Mouse (Mus musculus): ENCODE results near the gene Gramd2. TPM values are rescaled to one million over a fixed set of nuclear protein-coding genes. Genes with fewer than 3 reads are reported as not detected.

The Gramd2 gene
- polyA plus RNA-seq, 1 experiment, result 0.53 TPM

DNA sequence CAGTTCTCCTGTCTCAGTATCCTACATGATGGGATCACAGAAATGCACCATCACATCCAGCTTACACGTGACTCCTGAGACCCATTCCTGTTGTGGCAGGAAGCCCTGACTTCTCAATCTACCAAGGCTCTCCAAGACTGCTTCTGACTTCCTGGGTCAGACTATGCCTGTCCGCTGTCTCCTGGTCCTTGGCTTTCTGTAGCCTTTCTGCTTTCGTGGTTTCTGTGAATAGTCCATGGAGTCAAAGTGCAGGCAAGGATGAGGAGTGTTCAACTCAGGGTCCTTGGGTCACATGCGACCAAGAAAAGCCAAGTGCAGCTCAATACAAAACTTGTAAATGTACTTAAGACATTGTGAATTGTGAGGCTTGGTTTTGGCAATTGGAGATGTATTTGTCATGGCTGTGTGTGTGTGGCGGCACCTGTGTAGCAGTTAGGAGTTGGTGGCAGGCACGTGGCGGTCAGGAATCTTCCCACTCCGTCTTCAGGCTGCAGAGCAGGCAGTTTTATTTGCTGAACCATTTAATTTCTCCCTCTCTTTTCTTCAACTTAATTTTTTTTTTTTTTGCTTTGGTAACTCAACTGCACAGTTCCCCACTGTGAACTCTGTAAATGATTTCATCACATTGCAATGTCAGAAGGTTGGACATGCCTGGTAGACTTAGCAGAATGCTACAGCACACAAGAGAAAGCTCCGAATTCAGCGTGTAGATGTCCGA, 47.8 kb downstream of the Gramd2 start:
- TF ChIP-seq CTCF (IDR thresholded peaks at IDR 0.05; ENCODE audit: borderline replicate concordance, insufficient read depth, low read length) (no peak), POLR2A (IDR thresholded peaks at IDR 0.05; ENCODE audit: low read depth, low read length) (no peak)
- no peaks in the 10 kb centered on the region; the same call in 1 of the 2 replicates for H3K4me1 ChIP-seq (ENCODE audit: control insufficient read depth, insufficient read depth, low read length)
- no peak overlapping the region for H3K27ac ChIP-seq (ENCODE audit: insufficient read depth, low read length)
- H3K4me3 ChIP-seq (ENCODE audit: insufficient read depth, low read length), result no peak overlapping the region

- no peak overlapping the region for H3K27ac ChIP-seq (ENCODE audit: insufficient read depth, low read length)
- H3K4me3 ChIP-seq (ENCODE audit: insufficient read depth, low read length), result no peak overlapping the region
- H3K4me1 ChIP-seq (ENCODE audit: control insufficient read depth, insufficient read depth, low read length), result no peaks in the 10 kb centered on the region
- no peak for TF ChIP-seq CTCF (IDR thresholded peaks at IDR 0.05; ENCODE audit: borderline replicate concordance, insufficient read depth, low read length)
- TF ChIP-seq POLR2A (IDR thresholded peaks at IDR 0.05; ENCODE audit: low read depth, low read length), result no peak
These were observed 51.2 kb downstream of the Gramd2 start for GRCm38 (mm10) chr9:59731136-59731535.

DNA sequence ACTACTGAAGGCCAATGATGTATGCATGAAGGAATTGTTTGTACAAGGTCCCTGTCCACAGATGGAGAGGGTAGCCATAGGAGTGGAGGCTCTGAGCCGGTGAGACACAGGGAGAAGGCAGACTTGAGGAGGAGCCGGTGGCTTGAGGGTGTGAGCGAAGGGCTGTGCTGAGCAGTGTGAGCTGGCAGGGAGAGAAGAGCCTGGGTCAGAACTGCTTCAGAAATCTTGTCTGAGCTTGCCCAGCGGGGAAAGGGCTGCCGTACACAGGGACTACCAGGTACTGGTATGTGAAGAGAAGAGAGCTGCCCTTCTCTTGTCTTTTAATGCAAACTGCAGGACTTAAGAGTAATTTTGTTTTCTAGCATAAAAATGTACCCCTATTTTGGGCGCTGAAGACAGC, 53.1 kb downstream of the Gramd2 start:
- no peak overlapping the region; the same call in 1 of the 2 replicates for H3K27ac ChIP-seq (ENCODE audit: insufficient read depth, low read length)
- no peaks in the 10 kb centered on the region for H3K4me1 ChIP-seq (ENCODE audit: control insufficient read depth, insufficient read depth, low read length)
- TF ChIP-seq POLR2A (IDR thresholded peaks at IDR 0.05; ENCODE audit: low read depth, low read length) (no peak), CTCF (IDR thresholded peaks at IDR 0.05; ENCODE audit: borderline replicate concordance, insufficient read depth, low read length) (no peak)
- H3K4me3 ChIP-seq (ENCODE audit: insufficient read depth, low read length), result no peak overlapping the region

GRCm38 (mm10) chr9:59735394-59735793, 55.5 kb downstream of the Gramd2 start:
- Histone ChIP-seq H3K4me1 (ENCODE audit: control insufficient read depth, insufficient read depth, low read length) (no peaks in the 10 kb centered on the region), H3K27ac (ENCODE audit: insufficient read depth, low read length) (no peak overlapping the region), H3K4me3 (ENCODE audit: insufficient read depth, low read length) (no peak overlapping the region)
- no peak for TF ChIP-seq POLR2A (IDR thresholded peaks at IDR 0.05; ENCODE audit: low read depth, low read length)
- no peak for TF ChIP-seq CTCF (IDR thresholded peaks at IDR 0.05; ENCODE audit: borderline replicate concordance, insufficient read depth, low read length)

DNA sequence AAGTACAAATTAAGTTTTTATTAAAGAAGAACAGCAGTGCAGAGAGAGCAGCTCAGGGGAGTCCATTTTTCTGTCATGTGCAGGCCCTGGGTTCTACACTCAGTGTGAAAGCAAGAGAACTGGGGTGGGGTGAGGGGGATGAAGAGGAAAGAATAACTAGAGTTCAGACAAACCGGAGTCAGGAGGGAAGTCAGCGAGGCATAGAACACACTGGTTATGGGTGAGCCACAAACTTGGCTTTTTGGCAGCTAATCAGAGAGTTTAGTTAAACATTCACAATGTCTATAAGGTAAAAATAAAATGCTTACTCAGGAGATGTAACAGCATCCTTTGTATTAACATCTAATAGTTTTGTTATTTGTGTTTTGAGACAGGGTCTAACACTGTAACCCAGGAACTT, 60.6 kb downstream of the Gramd2 start:
- TF ChIP-seq CTCF (IDR thresholded peaks at IDR 0.05; ENCODE audit: borderline replicate concordance, insufficient read depth, low read length) (no peak), POLR2A (IDR thresholded peaks at IDR 0.05; ENCODE audit: low read depth, low read length) (no peak)
- Histone ChIP-seq H3K4me1 (ENCODE audit: control insufficient read depth, insufficient read depth, low read length) (no peaks in the 10 kb centered on the region), H3K27ac (ENCODE audit: insufficient read depth, low read length) (no peak overlapping the region), H3K4me3 (ENCODE audit: insufficient read depth, low read length) (no peak overlapping the region)

GRCm38 (mm10) chr9:59743903-59744302, 64.0 kb downstream of the Gramd2 start:
- TF ChIP-seq CTCF (IDR thresholded peaks at IDR 0.05; ENCODE audit: borderline replicate concordance, insufficient read depth, low read length), result no peak
- TF ChIP-seq POLR2A (IDR thresholded peaks at IDR 0.05; ENCODE audit: low read depth, low read length), result no peak
- no peak overlapping the region for H3K27ac ChIP-seq (ENCODE audit: insufficient read depth, low read length)
- no peak overlapping the region for H3K4me3 ChIP-seq (ENCODE audit: insufficient read depth, low read length)
- H3K4me1 ChIP-seq (ENCODE audit: control insufficient read depth, insufficient read depth, low read length), result no peaks in the 10 kb centered on the region

- Histone ChIP-seq H3K27ac (ENCODE audit: insufficient read depth, low read length) (no peak overlapping the region), H3K4me3 (ENCODE audit: insufficient read depth, low read length) (no peak overlapping the region), H3K4me1 (ENCODE audit: control insufficient read depth, insufficient read depth, low read length) (no peaks in the 10 kb centered on the region)
- TF ChIP-seq CTCF (IDR thresholded peaks at IDR 0.05; ENCODE audit: borderline replicate concordance, insufficient read depth, low read length) (no peak), POLR2A (IDR thresholded peaks at IDR 0.05; ENCODE audit: low read depth, low read length) (no peak)
These were observed 68.4 kb downstream of the Gramd2 start for GRCm38 (mm10) chr9:59748387-59748786.

DNA sequence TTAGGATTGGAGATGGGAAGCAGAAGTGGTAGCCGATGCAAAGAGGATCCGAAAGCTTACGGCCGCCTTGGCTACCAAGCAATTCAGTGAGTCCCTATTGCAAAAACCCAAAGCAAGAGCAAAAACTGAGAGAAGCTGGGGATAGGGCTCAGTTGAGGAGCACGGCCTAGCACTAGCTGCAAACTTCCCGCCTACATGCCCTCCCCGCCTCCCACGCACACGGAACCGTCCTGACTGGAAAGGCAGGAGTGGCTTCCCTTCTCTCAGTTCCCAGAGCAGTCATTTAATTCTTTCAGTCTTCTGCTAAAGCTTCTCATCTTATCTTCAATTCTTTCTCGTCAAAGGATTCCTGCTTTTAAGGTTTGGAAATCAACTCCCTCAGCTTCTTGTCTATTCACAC, 69.0 kb downstream of the Gramd2 start:
- Histone ChIP-seq H3K27ac (ENCODE audit: insufficient read depth, low read length) (no peak overlapping the region), H3K4me3 (ENCODE audit: insufficient read depth, low read length) (no peak overlapping the region), H3K4me1 (ENCODE audit: control insufficient read depth, insufficient read depth, low read length) (no peaks in the 10 kb centered on the region)
- no peak for TF ChIP-seq CTCF (IDR thresholded peaks at IDR 0.05; ENCODE audit: borderline replicate concordance, insufficient read depth, low read length)
- no peak for TF ChIP-seq POLR2A (IDR thresholded peaks at IDR 0.05; ENCODE audit: low read depth, low read length)

DNA sequence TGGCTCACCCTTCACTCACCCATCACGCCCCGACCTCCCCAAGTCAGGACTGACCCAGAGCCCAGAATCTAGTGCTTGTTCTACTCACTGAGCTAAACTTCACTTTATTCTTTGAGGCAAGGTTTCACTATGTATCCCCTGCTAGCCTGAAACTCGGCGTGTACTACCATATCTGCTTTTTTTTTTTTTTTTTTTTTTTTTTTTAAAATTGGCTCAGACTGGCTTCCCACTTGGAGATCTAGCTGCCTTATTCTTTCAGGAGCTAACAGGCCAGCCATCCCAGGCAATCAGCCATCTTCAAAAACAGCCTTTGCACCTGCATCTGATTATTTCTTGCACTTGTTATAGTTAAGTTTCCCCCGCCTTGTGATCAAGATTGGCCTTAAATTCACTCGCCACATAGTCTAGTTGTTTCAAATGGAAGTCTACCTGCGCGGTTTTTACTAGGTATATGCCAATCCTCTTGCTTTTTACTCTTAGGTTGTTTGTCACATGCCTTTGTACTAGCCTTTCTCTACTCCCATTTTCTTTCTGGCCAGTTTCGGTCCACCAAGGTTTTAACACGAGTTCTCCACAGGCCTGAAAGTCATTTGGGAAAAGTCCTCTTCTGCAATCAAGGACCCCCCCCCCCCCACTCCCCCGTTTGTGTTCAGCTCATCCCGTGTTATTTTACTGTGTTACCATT, 69.8 kb downstream of the Gramd2 start:
- no peaks in the 10 kb centered on the region for H3K4me1 ChIP-seq (ENCODE audit: control insufficient read depth, insufficient read depth, low read length)
- H3K27ac ChIP-seq (ENCODE audit: insufficient read depth, low read length), result peak overlapping the region; percentile 7; the same call in 1 of the 2 replicates
- peak overlapping the region; percentile 78 for H3K4me3 ChIP-seq (ENCODE audit: insufficient read depth, low read length)
- TF ChIP-seq CTCF (IDR thresholded peaks at IDR 0.05; ENCODE audit: borderline replicate concordance, insufficient read depth, low read length) (no peak), POLR2A (IDR thresholded peaks at IDR 0.05; ENCODE audit: low read depth, low read length) (no peak)

All from embryonic fibroblast, embryonic 13.5 days (primary cell).